Mouse (Mus musculus) kidney, postnatal 36 days (tissue): ENCODE data around the gene Tex13c2.

Experiments
- DNase-seq, 2 experiments: peaks; one replicate each; pipeline ENCODE4 v3.0.0; 2021 to 2022; ENCODE audit warnings: mixed read lengths in 2 of 2

Tex13c2 gene

DNA sequence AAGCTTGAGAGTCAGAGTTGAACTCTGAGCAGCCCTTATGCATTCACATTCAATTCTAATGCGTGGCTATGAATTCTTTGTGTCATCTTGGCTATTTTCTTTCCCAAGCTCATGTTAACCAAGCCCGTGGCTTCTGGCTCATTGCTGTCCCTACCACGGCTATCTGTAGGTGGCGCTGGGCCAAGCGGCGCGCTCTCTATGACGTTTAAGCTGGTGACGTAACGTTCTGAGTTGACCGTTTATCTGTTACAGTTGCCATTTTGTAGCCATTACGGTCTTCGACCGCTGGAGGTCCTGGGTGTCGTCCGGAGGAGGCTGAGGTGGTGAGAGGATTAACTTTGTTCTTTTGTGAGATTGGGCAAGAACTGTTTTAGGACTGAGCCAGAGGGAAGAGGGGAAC, at the start of gene Tex13c2:
Tex13c2 (plus strand) TSS at position 246 of the 400 bp plus-strand sequence.
- DNase-seq, result no peak

DNA sequence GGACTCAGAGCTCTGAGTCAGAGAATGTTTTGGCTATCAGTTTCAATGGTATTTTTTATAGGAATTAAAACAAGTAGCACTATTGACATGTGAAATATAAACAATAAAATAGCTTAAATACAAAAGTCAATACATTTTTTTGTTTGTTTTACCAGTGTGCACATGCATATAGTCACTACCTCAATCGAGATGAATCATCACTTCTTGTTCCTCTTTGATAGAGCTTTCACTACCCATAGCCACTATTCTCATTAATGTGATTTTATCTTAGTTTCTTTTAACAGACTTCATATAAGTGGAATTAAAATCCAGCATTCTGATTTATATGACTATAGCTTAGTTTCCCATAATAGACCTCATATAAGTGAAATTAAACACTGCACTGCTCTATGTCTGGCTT, 39.2 kb upstream of the Tex13c2 start:
- DNase-seq, result no peak

DNA sequence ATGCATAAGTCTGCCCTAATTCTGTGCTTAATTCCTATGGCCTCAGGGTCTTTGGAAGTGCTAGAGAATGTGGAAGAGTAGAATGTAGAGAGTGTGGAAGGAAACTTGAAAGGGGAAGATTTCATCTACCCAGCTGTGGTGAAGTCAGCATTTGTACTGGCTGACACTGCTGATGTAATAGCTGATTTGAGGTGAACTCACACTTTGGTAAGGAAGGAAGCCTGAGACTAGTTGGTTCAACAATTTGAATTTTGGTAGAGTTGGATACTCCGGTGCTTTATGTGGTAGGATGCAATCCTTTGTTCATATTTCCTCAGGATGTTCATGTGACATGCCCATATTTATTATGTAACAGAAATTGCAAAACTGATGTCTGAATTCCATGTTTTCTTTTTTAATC, 36.5 kb upstream of the Tex13c2 start:
- DNase-seq, result no peak

DNA sequence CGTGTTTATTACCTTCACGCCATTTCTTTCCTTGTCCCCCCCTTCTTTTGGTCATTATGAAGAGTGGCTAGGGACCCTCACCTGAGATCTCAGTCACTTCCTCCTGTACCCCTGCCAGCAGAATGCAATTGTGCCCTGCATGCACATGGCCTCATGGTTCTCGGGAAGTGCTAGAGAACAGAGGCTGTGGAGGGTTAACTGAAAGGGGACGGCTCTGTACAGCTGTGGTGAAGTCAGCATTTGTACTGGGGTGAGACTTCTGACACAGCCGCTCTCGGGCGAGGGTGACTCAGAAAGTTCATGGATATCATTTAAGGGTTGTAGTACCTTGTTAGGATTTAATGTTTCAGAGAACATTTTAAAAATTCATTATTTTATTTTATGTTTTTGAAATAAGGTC, 35.0 kb upstream of the Tex13c2 start:
- no peak for DNase-seq

DNA sequence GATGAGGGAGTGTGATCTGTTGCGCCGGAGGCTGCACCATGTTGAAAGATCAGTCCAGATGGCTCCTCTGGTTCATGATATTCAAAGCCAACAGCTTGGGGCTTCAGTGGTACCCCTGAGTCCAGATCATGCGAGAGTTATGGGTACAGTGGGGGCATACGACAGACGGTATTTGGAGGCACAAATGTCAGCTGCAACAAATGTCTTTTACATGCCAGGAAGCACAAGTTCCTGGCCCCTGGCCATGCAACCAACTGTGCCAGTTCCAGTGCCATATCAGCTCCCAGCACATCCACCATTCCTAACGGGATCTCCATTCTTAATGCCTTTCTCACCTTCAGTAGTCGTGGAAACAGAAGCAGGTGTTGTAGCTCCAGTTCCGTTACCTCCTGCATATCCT, 845 bp downstream of the Tex13c2 start:
- DNase-seq, result no peak

DNA sequence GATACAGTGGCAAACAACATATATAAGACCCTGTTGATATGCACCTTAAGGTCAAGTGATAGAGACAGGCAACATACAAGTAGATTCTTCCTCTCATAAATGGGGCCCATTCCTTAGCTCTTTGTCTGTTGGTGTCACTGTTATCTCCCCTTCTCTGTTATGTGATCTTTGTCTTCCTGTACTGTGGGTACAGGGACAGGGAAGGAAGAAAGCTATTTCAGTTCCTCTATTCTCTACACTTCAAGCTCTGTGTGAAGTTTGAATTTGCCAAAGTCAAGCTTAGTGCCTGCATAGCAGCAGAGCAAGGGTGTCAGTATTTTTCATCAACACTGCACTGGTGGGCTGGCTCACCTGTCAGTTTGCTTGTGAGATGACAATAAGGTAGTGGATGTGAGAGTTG, 11.0 kb downstream of the Tex13c2 start:
- DNase-seq, result no peak

DNA sequence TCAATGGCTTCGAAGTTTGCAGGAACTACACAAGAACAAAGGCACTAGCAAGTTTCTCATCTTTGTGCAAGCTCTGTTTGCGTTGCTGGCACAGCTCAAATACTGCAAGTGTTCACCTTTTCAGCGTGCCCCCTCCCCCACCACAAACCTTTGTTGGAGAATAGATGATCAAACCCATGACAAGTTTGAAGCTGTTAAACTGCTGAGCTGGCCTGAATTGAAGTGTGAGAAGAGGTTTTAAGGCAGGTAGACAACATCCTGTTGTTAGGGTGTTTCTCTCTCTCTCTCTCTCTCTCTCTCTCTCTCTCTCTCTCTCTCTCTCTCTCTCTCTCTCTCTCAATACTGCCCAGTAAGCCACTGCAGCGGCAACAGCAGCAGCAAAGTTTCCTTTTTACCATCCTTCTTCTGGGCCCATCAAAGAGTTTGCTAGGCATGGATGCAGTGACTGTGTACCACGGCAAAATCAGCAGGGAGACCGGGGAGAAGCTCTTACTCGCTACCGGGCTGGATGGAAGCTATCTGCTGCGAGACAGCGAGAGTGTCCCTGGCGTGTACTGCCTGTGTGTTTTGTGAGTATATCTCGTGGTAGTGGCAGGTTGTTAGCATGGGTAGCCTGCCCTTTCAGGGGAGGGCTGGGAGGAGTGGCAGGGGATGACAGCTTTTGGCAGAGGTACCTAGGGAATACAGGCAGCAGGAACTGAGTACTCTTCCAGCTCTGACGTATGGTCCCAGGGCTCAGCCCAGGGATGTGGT, 13.0 kb downstream of the Tex13c2 start, which contains the start of gene Sh2d1a:
Sh2d1a (plus strand) TSS at position 163 of the 753 bp plus-strand sequence.
- DNase-seq, result no peak

DNA sequence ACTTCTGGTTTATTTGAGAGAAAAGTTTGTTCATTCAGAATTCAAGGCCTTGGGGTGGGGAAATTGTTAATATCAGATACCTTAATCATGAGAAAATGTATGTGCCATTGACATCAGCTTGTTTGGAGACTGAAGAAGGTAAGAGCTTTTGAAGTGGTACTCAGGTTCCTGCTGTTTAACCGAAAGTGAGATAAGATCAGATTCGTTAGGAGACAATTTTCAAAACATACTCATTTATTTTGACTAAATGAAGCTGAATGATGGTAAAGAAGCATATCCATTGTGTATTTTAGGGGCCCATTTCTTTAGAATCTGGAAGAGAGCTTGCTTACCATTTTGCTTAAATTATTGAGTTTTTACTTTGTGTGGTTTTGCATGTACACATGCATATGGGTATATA, 21.6 kb downstream of the Tex13c2 start:
- DNase-seq, result no peak

DNA sequence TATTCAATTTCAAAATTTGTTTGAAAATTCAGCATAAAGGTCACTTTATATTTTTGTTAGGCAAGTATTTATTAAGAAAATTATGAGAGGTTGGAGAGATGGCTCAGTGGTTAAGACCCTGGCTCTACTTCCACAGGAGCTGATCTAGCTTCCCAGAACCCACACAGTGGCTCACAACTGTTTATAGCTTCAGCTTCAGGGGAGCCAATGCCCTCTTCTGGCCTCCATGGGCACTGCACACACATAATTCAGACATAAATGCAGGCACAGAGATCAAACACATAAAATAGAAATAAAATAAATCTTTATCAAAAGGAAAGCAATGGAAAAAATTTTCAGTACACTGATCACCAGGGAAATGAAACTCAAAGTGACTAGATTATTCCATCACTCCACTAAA, 23.1 kb downstream of the Tex13c2 start:
- DNase-seq, result peak in 1 of 2 experiments; percentile 11

DNA sequence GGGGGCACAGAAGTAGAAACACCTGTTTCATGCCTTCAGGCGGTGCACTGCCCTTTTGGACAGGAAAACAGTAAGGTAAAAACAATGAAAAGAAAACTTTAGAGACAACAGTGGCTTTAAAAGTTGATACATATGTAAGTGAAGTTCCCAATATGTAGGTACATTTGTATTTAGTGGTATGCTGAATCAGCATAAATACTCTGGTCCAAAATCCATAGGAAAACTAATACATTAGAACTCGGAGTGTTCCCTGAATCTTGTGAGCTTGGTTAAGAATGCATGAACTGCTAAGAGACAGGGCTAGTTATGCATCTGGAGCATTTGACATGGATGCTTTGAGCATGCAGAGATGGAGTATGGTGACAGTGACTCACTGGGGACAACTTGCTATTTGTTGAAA, 33.4 kb downstream of the Tex13c2 start:
- DNase-seq, result no peak

DNA sequence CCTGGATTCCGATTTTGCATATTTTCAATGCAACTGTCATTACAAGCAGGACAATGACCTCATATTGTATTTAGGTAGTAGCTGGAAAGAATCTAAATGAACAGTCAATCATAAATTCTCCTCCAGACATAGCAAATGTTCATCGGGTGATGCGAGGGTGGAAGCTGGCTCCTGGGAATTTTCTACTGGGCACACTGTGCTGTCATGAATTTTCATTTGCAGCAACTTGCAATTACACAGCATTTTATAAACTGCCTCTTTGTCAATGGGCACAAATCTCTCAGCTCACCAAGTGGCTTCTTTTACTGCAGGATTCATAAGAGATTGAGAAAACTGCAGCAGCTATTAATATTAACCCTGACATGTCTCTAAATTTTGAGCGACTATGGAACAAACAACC, 41.2 kb downstream of the Tex13c2 start:
- no peak for DNase-seq

DNA sequence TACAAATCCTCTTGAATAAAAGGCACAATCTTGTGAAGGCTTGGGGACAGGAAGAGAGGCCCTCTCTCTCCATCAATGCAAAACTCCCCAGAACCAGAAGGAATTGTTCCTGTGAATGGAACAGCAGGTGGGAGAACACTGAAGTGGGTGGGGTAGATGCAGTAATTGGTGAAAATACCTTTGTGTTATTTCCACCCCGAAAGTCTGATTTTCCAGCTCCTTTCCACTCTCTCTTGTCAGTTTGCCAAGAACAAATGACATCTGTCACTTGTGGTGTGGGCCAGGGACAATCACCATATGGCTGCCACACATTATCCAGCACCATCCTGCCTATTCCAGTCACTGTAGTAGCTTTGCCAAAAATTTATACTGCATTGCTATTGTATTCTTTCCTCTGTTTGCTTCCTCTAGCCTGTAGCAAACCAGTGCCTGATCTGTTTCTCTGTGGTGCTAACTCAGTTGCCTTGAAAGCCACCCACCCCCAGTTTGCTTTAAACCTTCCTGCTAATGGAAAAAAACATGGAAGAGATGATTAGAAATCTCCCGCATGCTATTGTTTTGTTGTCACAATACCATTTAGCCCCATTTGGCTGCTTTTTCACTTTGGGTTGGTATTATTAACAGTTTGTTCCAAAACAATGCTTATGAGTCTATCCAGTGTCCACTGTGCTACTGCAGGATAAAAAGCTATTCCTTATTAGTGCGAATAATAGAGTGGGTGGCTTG, 50.7 kb downstream of the Tex13c2 start:
- no peak for DNase-seq

DNA sequence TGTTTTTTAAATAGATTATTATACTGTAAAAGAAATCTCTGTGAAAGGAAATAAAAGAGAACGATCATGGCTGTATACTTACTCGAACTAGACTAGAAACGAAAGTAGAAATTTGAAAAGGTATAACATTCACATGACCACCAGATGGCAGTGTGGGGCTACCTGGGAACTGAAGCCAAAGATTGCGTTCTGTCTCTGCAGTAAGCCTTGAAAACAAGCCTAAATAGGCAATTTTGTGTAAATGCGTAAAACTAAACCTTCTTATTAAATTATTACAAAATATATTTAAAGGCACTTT, 51.2 kb downstream of the Tex13c2 start:
- DNase-seq, result peak; percentile 60 to 79
